Mouse (Mus musculus) central nervous system, embryonic 14 days (tissue): ENCODE measurements around the gene Mertk. TPM values are rescaled to one million over a fixed set of nuclear protein-coding genes. Genes with fewer than 3 reads are reported as not detected.

ENCODE experiments used
- polyA plus RNA-seq: library from polyadenylated mRNA; depleted of rRNA; stranded (reverse); fragments of >200 nt; gene quantifications from 2 replicates; pipeline ENCODE4 v1.2.3, GENCODE M21; 2012; rRNA removed

Gene Mertk
- polyA plus RNA-seq, result 1.6 and 3.9 TPM in 2 replicates

DNA sequence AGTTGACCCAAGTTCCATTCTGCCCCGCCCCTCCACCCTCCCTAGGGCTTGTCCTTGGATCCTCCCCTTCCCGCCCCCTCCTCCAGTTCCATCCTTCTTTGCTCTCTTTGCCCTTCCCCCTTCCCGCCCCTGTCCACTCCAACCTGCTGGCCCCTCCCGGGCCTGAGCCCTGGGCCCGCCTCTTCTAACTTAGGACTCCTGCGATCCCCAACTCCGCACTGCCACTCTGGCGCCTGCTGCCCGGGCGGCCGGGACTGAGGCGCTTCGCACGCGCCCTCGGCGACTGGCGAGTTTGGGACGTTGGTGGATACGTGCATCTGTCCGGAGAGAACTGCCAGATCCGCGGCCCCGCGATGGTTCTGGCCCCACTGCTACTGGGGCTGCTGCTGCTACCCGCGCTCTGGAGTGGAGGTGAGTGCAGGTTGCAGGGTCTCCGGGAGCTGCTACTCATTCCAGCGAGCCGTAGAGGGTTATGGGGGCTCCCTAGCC is at the start of gene Mertk:
Mertk (plus strand) TSS at position 264 of the 489 bp plus-strand sequence.

DNA sequence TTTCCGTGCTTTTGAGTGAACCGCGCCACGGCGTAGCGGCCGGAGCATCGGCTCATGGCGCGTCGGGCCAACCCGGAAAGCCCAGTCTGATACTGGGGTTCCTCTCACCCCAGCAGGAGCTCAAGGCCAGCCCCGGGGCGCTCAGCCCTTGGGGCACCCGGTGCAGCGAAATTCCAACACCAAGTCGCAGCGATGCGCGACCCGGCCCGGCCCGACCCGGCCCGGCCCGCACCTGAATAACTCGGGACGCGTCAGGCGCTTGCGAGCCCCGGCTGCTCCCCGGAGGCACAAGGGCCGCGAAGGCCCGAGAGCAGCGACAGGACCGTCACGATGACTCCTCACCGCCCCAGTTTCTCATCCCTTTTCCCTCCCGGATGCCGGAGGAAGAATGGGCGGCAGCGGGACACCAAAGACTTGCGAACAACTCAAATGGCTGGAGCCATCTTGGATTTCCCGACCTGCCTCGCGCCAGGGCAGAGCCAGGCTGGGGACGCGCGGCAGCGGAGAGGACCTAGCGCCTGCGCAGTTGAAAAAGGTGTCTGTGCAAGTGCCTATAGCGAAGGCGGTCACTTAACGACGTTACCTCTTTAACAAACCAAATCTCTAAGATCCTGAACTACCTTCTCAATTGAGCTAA is 11.7 kb upstream of the Mertk start, which contains the start of gene Anapc1:
Anapc1 (minus strand) TSS at position 471 of the 637 bp plus-strand sequence.

DNA sequence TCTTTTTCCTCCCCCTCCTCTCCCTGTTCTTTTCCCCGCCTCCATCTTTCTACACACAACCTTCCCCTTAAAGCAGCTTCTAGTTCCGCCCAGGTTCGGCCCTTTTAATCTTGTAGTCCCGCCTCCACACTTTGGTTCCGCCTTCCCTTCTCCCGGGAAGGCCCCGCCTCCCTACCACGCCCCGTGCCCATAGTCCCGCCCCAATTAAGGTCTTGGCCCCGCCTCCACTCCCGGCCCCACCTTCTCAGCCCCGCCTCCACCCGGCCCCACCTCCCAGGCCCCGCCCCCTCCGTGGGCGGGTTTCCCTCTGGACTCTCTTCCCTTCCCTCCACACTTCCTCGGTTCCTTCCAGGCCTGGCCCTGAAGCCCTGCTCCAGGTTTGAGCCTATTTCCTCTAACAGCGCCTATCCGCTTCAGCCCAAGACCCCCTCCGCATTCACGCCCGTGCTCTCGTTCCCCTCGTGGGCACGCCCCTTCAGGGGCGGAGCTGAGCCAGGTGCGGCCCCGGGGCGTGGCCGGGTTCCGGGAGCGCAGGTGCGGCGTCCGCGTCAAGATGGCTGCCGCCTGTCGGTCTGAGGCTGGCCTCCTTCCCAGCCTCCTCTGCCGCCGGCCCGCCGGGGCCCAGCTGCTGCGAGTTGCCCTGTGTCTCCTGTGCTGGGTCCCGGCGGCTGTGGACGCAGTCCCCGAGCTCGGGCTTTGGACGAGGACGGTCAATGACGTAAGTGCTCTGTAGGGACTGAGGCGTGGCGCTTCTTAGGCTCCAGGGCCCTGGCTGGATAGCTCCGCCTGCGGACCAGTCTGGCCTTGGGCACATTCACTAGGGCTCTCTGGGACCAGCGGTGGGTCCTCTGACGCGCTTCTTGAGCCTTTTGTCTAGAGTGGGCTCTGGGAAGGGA is 119.3 kb downstream of the Mertk start, which contains the start of gene Tmem87b:
Tmem87b (plus strand) TSS at position 333 of the 896 bp plus-strand sequence.

Other genes with a start within 250 kb of the Mertk start
- not detected in 2 replicates for gene Spdye4c, start 107.7 kb upstream of the Mertk start, polyA plus RNA-seq
- 59.8 and 61.8 TPM in 2 replicates for gene Anapc1, start 11.6 kb upstream of the Mertk start, polyA plus RNA-seq
- gene Tmem87b, start 119.2 kb downstream of the Mertk start, polyA plus RNA-seq, result 27.8 and 28.1 TPM in 2 replicates
- 1.9 and 5.1 TPM in 2 replicates for gene Fbln7, start 164.0 kb downstream of the Mertk start, polyA plus RNA-seq
- 10.9 and 11.2 TPM in 2 replicates for gene Zc3h8, start 245.1 kb downstream of the Mertk start, polyA plus RNA-seq